Mouse (Mus musculus) limb, embryonic 11.5 days (tissue): ENCODE measurements around the gene Efcab6. TPM values are rescaled to one million over a fixed set of nuclear protein-coding genes. Genes with fewer than 3 reads are reported as not detected.

ENCODE experiments used
- ATAC-seq: fragments of 200-750 bp; cut with Nextera tagmentation; 2 replicates; pipeline ENCODE4 v1.8.0; 2017; ENCODE audit warnings: low read depth; ENCODE audit not compliant: insufficient number of reproducible peaks, low FRiP score, low TSS enrichment
- DNase-seq: peaks from one replicate; pipeline ENCODE4 v3.0.0-alpha.2; 2015; ENCODE audit warnings: low spot score
- H3K27ac ChIP-seq: fragments of 300-500 bp; sonication (generic); replicated peaks from 2 replicates; pipeline ENCODE4 v1.5.1; 2014; ENCODE audit warnings: low read depth, mild to moderate bottlenecking, low read length
- H3K27me3 ChIP-seq: fragments of 300-500 bp; sonication (generic); 2 replicates; pipeline ENCODE4 v1.6.1; 2014; ENCODE audit warnings: mild to moderate bottlenecking, low read length, mixed read lengths; ENCODE audit not compliant: control insufficient read depth, insufficient read depth
- H3K36me3 ChIP-seq: fragments of 300-500 bp; sonication (generic); 2 replicates; pipeline ENCODE4 v1.6.1; 2014; ENCODE audit warnings: mild to moderate bottlenecking, low read length, moderate library complexity, mixed read lengths; ENCODE audit not compliant: control insufficient read depth, insufficient read depth
- H3K4me1 ChIP-seq: fragments of 300-500 bp; sonication (generic); 2 replicates; pipeline ENCODE4 v1.6.1; 2014; ENCODE audit warnings: low read length, mixed read lengths; ENCODE audit not compliant: control insufficient read depth, insufficient read depth
- H3K4me2 ChIP-seq: fragments of 300-500 bp; sonication (generic); 2 replicates; pipeline ENCODE4 v1.6.1; 2014; ENCODE audit warnings: low read depth, mild to moderate bottlenecking, moderate library complexity; ENCODE audit not compliant: severe bottlenecking
- H3K4me3 ChIP-seq: fragments of 300-500 bp; sonication (generic); 2 replicates; pipeline ENCODE4 v1.5.1; 2014; ENCODE audit warnings: low read depth, low read length
- H3K9ac ChIP-seq: fragments of 300-500 bp; sonication (generic); 2 replicates; pipeline ENCODE4 v1.6.1; 2014; ENCODE audit warnings: mild to moderate bottlenecking, low read length
- H3K9me3 ChIP-seq: fragments of 300-500 bp; sonication (generic); 2 replicates; pipeline ENCODE4 v1.6.1; 2016; ENCODE audit warnings: low read length; ENCODE audit not compliant: control insufficient read depth
- WGBS: fragments of 180-500 bp; shearing (Covaris S2); extraction: QIAGEN DNeasy Blood & Tissue Kit; methylation state at CpG from one replicate; pipeline ENCODE4 v1.1.7; 2014; 5-methylcytosine and 5-hydroxymethylcytosine counted together
- polyA plus RNA-seq: library from polyadenylated mRNA; unstranded; fragments of >200 nt; fragmentation: Nextera tagmentation; extraction: Ambion mirVana; gene quantifications from 2 replicates; pipeline ENCODE4 v1.2.1, GENCODE M21; 2014

Gene Efcab6
- polyA plus RNA-seq, 1 experiment from 2014 or later: not detected

- DNase-seq (no peak), ATAC-seq (no peak)
- no peaks in the 10 kb centered on the region for H3K36me3 ChIP-seq
- H3K4me3 ChIP-seq: no peak overlapping the region
- H3K27me3 ChIP-seq: no peaks in the 10 kb centered on the region
- H3K9ac ChIP-seq: no peak overlapping the region
- H3K9me3 ChIP-seq: no peaks in the 10 kb centered on the region
- WGBS: 89% methylated on average over 8 of the region's 8 CpGs
- H3K4me2 ChIP-seq: no peak overlapping the region
- H3K27ac ChIP-seq: no peak overlapping the region
- no peaks in the 10 kb centered on the region for H3K4me1 ChIP-seq
Measured at GRCm38 (mm10) chr15:83828011-83828410, 237.2 kb downstream of the Efcab6 start.

Other genes starting within 250 kb of the Efcab6 start
- gene Sult4a1, start 40.4 kb upstream of the Efcab6 start, polyA plus RNA-seq: 0.95 and 1.1 TPM in 2 replicates
- not detected in 2 replicates for gene Pnpla5, start 57.8 kb upstream of the Efcab6 start, polyA plus RNA-seq
- gene Pnpla3, start 102.5 kb upstream of the Efcab6 start, polyA plus RNA-seq: 0.47 TPM in 1 of 2 replicates, not detected in the other
- gene Samm50, start 126.9 kb upstream of the Efcab6 start, polyA plus RNA-seq: 79.9 and 89.1 TPM in 2 replicates
- 6.1 and 9.4 TPM in 2 replicates for gene Parvb, start 166.7 kb upstream of the Efcab6 start, polyA plus RNA-seq